Mouse (Mus musculus): ENCODE data around the gene Slc23a2. TPM values are rescaled to one million over a fixed set of nuclear protein-coding genes. Genes with fewer than 3 reads are reported as not detected.

Gene Slc23a2
- polyA plus RNA-seq, 1 experiment from 2014 or later, result 44.6 TPM

GRCm38 (mm10) chr2:132051798-132052197 is 93.1 kb downstream of the Slc23a2 start:
- Histone ChIP-seq H3K27me3 (ENCODE audit: control insufficient read depth, insufficient read depth, low read length) (no peaks in the 10 kb centered on the region), H3K4me3 (replicated peaks; ENCODE audit: low read length) (no peak overlapping the region), H3K27ac (no peak overlapping the region), H3K4me2 (replicated peaks) (no peak overlapping the region), H3K4me1 (replicated peaks; ENCODE audit: control insufficient read depth, insufficient read depth, low read length) (no peaks in the 10 kb centered on the region), H3K9me3 (ENCODE audit: control insufficient read depth, low read length) (no peaks in the 10 kb centered on the region), H3K36me3 (replicated peaks; ENCODE audit: control insufficient read depth, insufficient read depth) (peaks cover 28% of the 10 kb centered on the region), H3K9ac (no peak overlapping the region)
- no peak for DNase-seq (ENCODE audit: low spot score)
- WGBS, result 88% methylated on average over 5 of the region's 5 CpGs
- ATAC-seq (ENCODE audit: low FRiP score), result no peak

DNA sequence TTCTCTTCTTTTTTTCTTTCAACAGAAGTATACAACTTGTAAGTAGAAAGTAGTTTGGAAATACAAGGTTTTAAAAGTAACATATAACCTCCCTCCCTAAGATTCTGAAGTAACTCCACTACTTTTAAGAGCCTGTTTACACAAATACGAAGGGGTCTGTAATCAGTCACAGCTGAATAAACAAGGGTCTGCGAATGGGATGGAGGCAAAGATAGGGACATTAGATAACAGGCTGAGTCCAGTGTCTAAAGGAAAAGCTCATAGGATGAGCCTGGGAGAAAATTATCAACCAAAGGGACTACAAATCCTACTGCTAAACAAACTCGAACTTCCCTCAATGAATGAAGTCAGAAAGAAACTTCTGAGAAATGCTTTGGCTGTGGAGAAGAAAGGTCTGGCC is 95.0 kb downstream of the Slc23a2 start:
- H3K9me3 ChIP-seq (ENCODE audit: control insufficient read depth, low read length), result no peaks in the 10 kb centered on the region
- no peak overlapping the region for H3K9ac ChIP-seq
- peaks cover 9% of the 10 kb centered on the region for H3K36me3 ChIP-seq (replicated peaks; ENCODE audit: control insufficient read depth, insufficient read depth)
- no peak overlapping the region for H3K27ac ChIP-seq
- no peaks in the 10 kb centered on the region for H3K27me3 ChIP-seq (ENCODE audit: control insufficient read depth, insufficient read depth, low read length)
- no peaks in the 10 kb centered on the region for H3K4me1 ChIP-seq (replicated peaks; ENCODE audit: control insufficient read depth, insufficient read depth, low read length)
- no peak for ATAC-seq (ENCODE audit: low FRiP score)
- 63% methylated on average over 3 of the region's 3 CpGs for WGBS
- no peak overlapping the region for H3K4me2 ChIP-seq (replicated peaks)
- DNase-seq (ENCODE audit: low spot score), result no peak
- H3K4me3 ChIP-seq (replicated peaks; ENCODE audit: low read length), result no peak overlapping the region

DNA sequence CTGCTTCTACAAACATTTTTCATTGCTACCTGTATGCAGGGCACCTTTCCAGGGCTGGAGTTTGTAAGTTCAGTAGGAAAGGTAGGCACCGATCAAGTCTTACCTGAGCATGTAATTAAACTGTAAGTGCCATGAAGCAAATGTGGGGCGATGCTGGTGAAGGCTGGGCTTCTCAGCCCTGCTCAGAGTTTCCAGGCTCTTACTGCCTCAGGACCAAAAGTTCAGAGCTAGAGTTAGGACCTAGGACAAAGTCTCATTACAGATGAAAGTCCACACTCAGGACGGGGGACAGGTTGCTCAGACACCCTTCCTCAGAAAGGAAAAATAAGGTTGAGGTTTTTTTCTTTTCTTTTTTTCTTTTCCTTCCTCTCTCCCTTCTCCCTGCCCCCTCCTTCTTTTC is 95.4 kb downstream of the Slc23a2 start:
- H3K4me1 ChIP-seq (replicated peaks; ENCODE audit: control insufficient read depth, insufficient read depth, low read length), result no peaks in the 10 kb centered on the region
- H3K36me3 ChIP-seq (replicated peaks; ENCODE audit: control insufficient read depth, insufficient read depth), result peaks cover 5% of the 10 kb centered on the region; the same call in 1 of the 2 replicates
- DNase-seq (ENCODE audit: low spot score) (no peak), ATAC-seq (ENCODE audit: low FRiP score) (no peak)
- no peak overlapping the region for H3K9ac ChIP-seq
- 78% methylated on average over 3 of the region's 3 CpGs for WGBS
- H3K4me2 ChIP-seq (replicated peaks), result no peak overlapping the region
- no peak overlapping the region for H3K27ac ChIP-seq
- H3K9me3 ChIP-seq (ENCODE audit: control insufficient read depth, low read length), result no peaks in the 10 kb centered on the region
- H3K4me3 ChIP-seq (replicated peaks; ENCODE audit: low read length), result no peak overlapping the region
- no peaks in the 10 kb centered on the region for H3K27me3 ChIP-seq (ENCODE audit: control insufficient read depth, insufficient read depth, low read length)

GRCm38 (mm10) chr2:132048143-132048772 is 96.7 kb downstream of the Slc23a2 start:
- Histone ChIP-seq H3K9ac (no peak overlapping the region), H3K4me1 (replicated peaks; ENCODE audit: control insufficient read depth, insufficient read depth, low read length) (no peaks in the 10 kb centered on the region), H3K4me3 (replicated peaks; ENCODE audit: low read length) (no peak overlapping the region), H3K36me3 (replicated peaks; ENCODE audit: control insufficient read depth, insufficient read depth) (no peaks in the 10 kb centered on the region), H3K4me2 (replicated peaks) (no peak overlapping the region), H3K9me3 (ENCODE audit: control insufficient read depth, low read length) (no peaks in the 10 kb centered on the region), H3K27ac (no peak overlapping the region), H3K27me3 (ENCODE audit: control insufficient read depth, insufficient read depth, low read length) (no peaks in the 10 kb centered on the region)
- no peak for ATAC-seq (ENCODE audit: low FRiP score)
- 90% methylated on average over 11 of the region's 11 CpGs for WGBS
- no peak for DNase-seq (ENCODE audit: low spot score)

- H3K9ac ChIP-seq, result no peak overlapping the region
- H3K4me2 ChIP-seq (replicated peaks), result no peak overlapping the region
- H3K27me3 ChIP-seq (ENCODE audit: control insufficient read depth, insufficient read depth, low read length), result no peaks in the 10 kb centered on the region
- H3K9me3 ChIP-seq (ENCODE audit: control insufficient read depth, low read length), result no peaks in the 10 kb centered on the region
- 88% methylated on average over 4 of the region's 4 CpGs for WGBS
- H3K36me3 ChIP-seq (replicated peaks; ENCODE audit: control insufficient read depth, insufficient read depth), result no peaks in the 10 kb centered on the region
- no peak overlapping the region for H3K27ac ChIP-seq
- DNase-seq (ENCODE audit: low spot score) (no peak), ATAC-seq (ENCODE audit: low FRiP score) (no peak)
- no peaks in the 10 kb centered on the region for H3K4me1 ChIP-seq (replicated peaks; ENCODE audit: control insufficient read depth, insufficient read depth, low read length)
- H3K4me3 ChIP-seq (replicated peaks; ENCODE audit: low read length), result no peak overlapping the region
Measured at GRCm38 (mm10) chr2:132047364-132047763, 97.5 kb downstream of the Slc23a2 start.

- Histone ChIP-seq H3K4me1 (replicated peaks; ENCODE audit: control insufficient read depth, insufficient read depth, low read length) (no peaks in the 10 kb centered on the region), H3K9ac (no peak overlapping the region), H3K4me2 (replicated peaks) (no peak overlapping the region), H3K9me3 (ENCODE audit: control insufficient read depth, low read length) (no peaks in the 10 kb centered on the region), H3K36me3 (replicated peaks; ENCODE audit: control insufficient read depth, insufficient read depth) (no peaks in the 10 kb centered on the region), H3K4me3 (replicated peaks; ENCODE audit: low read length) (no peak overlapping the region), H3K27ac (no peak overlapping the region), H3K27me3 (ENCODE audit: control insufficient read depth, insufficient read depth, low read length) (no peaks in the 10 kb centered on the region)
- WGBS, result 97% methylated on average over 4 of the region's 4 CpGs
- DNase-seq (ENCODE audit: low spot score), result no peak
- ATAC-seq (ENCODE audit: low FRiP score), result no peak
Measured at GRCm38 (mm10) chr2:132046659-132047058, 98.2 kb downstream of the Slc23a2 start.

GRCm38 (mm10) chr2:132044320-132045274 is 100.3 kb downstream of the Slc23a2 start:
- H3K4me3 ChIP-seq (replicated peaks; ENCODE audit: low read length), result no peak overlapping the region
- WGBS, result 56% methylated on average over 15 of the region's 15 CpGs
- ATAC-seq (ENCODE audit: low FRiP score), result no peak
- H3K4me1 ChIP-seq (replicated peaks; ENCODE audit: control insufficient read depth, insufficient read depth, low read length), result no peaks in the 10 kb centered on the region
- DNase-seq (ENCODE audit: low spot score), result no peak
- H3K36me3 ChIP-seq (replicated peaks; ENCODE audit: control insufficient read depth, insufficient read depth), result no peaks in the 10 kb centered on the region
- no peak overlapping the region for H3K4me2 ChIP-seq (replicated peaks)
- H3K9ac ChIP-seq, result no peak overlapping the region
- no peak overlapping the region for H3K27ac ChIP-seq
- no peaks in the 10 kb centered on the region for H3K9me3 ChIP-seq (ENCODE audit: control insufficient read depth, low read length)
- no peaks in the 10 kb centered on the region for H3K27me3 ChIP-seq (ENCODE audit: control insufficient read depth, insufficient read depth, low read length)

GRCm38 (mm10) chr2:132043101-132043621 is 101.7 kb downstream of the Slc23a2 start:
- WGBS, result 45% methylated on average over 13 of the region's 13 CpGs

GRCm38 (mm10) chr2:132039894-132040293 is 105.0 kb downstream of the Slc23a2 start:
- H3K36me3 ChIP-seq (replicated peaks; ENCODE audit: control insufficient read depth, insufficient read depth), result no peaks in the 10 kb centered on the region
- H3K9ac ChIP-seq, result no peak overlapping the region
- no peaks in the 10 kb centered on the region for H3K27me3 ChIP-seq (ENCODE audit: control insufficient read depth, insufficient read depth, low read length)
- WGBS, result 74% methylated on average over 7 of the region's 7 CpGs
- no peak for ATAC-seq (ENCODE audit: low FRiP score)
- no peak overlapping the region for H3K4me2 ChIP-seq (replicated peaks)
- no peaks in the 10 kb centered on the region for H3K4me1 ChIP-seq (replicated peaks; ENCODE audit: control insufficient read depth, insufficient read depth, low read length)
- no peak for DNase-seq (ENCODE audit: low spot score)
- H3K9me3 ChIP-seq (ENCODE audit: control insufficient read depth, low read length), result no peaks in the 10 kb centered on the region
- H3K27ac ChIP-seq, result no peak overlapping the region
- no peak overlapping the region for H3K4me3 ChIP-seq (replicated peaks; ENCODE audit: low read length)

More at GRCm38 (mm10) chr2:132043101-132043621, 101.7 kb downstream of the Slc23a2 start:
- no peak overlapping the region for H3K9ac ChIP-seq
- H3K4me1 ChIP-seq (replicated peaks; ENCODE audit: control insufficient read depth, insufficient read depth, low read length), result no peaks in the 10 kb centered on the region
- H3K4me2 ChIP-seq (replicated peaks), result no peak overlapping the region
- peak; percentile 74; the same call in 1 of the 2 replicates for ATAC-seq (ENCODE audit: low FRiP score)
- DNase-seq (ENCODE audit: low spot score), result peak; percentile 40
- no peak overlapping the region for H3K4me3 ChIP-seq (replicated peaks; ENCODE audit: low read length)
- H3K27me3 ChIP-seq (ENCODE audit: control insufficient read depth, insufficient read depth, low read length), result no peaks in the 10 kb centered on the region
- no peak overlapping the region for H3K27ac ChIP-seq
- H3K36me3 ChIP-seq (replicated peaks; ENCODE audit: control insufficient read depth, insufficient read depth), result no peaks in the 10 kb centered on the region
- H3K9me3 ChIP-seq (ENCODE audit: control insufficient read depth, low read length), result no peaks in the 10 kb centered on the region
